Mouse (Mus musculus) megakaryocyte progenitor cell, adult 5-6 weeks (primary cell): ENCODE measurements at regions not wholly inside any gene's neighbourhood (a gene's known extent, or its start where the extent isn't known, plus 50 kb on each side); places are given as distances from the start of the nearest gene placed in this dataset.
"Not testable (repeated sequence)": the region's sequence is repeated elsewhere in the genome, so short reads cannot be mapped to it uniquely, and the experiment has no call there.

Experiments used
- ATAC-seq: replicated peaks from 2 replicates; pipeline ENCODE4 v1.8.0; 2016; ENCODE audit warnings: mild to moderate bottlenecking, moderate TSS enrichment, inconsistent platforms; ENCODE audit not compliant: poor library complexity

DNA sequence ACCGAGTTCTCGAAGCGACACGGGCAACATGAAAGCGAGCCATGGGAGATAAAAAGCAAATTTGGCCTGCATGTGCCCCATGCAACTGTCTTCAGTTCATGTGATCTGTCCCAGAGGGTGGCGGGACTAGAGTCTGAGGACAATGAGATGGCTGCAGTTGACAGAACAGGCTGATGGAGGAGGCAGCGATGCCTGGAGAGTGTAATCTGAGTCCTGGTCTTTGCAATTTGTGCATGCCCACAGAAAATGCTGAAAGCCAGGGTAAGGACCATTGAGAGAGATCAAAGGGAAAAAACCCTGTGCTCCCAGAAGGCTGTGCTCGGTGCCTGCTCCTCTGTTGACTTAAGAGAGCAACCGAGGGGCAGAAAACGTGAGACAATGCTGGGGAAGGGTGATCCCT is 624.8 kb upstream of the BB014433 start:
- ATAC-seq: no peak

- no peak for ATAC-seq
These were observed 624.4 kb upstream of the BB014433 start for GRCm38 (mm10) chr8:15670298-15670697.

DNA sequence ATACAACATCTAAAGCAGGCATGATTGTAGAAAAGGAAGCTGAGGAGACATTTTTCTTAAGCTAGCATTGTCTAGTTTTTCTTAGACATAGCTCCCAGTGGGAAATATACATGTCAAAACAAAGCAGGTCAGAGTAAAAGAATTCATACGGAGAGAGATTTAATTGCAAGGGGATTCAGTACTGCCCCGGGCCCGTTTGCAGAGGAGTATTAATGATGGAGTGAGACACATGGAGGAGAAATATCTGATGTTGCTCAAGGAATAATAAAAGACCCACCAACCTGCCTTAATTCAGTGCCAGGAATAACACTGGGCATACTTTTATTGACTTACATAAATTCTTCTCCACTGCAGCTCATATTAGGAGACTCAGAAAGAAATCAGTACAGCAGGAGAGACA is 623.6 kb upstream of the BB014433 start:
- ATAC-seq: no peak

DNA sequence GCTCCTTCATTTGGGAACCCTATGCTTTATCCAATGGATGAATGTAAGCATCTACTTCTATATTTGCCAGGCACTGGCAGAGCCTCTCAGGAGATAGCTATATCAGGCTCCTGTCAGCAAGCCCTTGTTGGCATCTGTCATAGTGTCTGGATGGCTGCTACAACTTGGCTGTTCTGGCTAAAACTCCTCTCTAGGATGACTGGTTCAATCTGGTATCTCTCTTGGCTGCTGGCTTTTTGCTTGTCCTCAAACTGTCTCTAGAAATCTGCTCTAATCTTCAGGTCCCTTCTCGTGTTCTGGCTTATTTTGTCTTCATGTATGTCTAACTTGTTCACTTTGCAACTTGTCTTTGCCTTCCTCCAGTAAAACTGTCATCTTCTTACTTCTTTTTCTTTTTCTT is 614.7 kb upstream of the BB014433 start:
- no peak for ATAC-seq

GRCm38 (mm10) chr8:15634769-15635366 is 589.0 kb upstream of the BB014433 start:
- no peak for ATAC-seq

DNA sequence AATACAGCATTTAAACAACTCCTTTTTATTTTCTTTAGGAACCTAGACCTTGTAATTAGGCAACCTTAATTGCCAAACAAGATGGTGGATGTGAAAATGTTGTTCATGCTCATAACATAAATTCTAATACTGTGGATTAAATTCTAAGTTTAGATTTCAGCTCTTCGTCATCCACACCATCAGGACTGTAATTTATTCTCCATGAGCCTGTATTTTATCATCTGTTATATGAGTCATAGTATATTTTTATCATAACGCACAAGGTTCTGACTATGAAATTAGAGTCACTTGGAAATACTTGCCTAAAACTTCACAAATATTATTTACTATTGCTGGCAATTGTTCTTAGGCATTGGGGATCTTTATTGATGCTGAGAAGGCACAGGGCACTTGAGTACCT is 582.7 kb upstream of the BB014433 start:
- ATAC-seq: no peak

DNA sequence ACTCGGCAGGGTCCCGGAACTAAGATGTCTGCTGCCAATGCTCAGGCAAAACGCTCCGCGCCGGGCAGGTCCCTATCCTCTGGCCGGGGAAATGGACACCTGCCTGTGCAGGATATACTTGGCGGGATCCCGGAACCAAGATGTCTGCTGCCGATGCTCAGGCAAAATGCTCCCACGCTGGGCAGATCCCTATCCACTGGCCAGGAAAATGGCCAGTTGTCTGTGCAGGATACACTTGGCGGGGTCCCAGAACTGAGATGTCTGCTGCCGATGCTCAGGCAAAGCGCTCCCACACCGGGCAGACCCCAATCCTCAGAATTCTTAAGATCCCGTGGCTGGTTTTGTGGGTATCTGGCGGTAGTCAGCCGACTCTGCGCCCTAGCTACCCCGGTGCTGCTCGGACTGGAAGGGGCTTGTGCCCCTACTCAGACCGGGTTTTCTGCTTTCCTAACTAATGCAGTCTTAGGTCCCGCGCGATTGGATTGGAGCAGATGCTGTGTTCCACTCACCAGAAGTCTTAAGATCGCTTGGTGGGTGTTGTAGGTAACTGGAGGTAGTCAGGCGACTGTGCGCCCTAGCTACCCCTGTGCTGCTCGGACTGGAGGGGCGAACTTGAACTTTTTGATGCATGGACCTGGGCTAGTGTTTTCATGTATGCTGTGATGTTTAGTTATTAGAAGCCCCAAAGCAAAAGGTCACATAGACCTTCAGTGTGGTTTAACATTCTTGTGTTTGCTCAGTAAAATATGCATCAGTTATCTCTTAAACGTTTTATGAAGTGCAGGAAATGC is 577.9 kb upstream of the BB014433 start:
- not testable (repeated sequence) for ATAC-seq

DNA sequence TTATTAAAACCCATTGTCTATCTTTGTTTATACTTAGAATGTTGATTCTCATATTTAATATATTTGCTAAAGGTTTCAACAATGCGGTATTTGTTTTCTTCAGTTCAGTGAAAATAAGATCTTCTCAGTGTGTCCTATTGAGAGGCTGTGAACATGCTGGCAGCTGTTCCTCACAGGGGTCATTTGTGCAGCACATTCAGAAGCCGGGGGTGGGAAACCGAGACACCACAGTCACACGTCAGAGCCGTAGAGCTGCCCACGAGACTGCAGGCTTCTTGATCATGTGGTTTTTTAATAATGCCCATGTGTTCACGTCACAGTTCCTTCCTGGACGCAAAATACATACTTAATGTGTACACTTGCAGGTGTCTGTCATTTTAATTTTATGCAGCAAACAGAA is 564.3 kb upstream of the BB014433 start:
- no peak for ATAC-seq

- ATAC-seq: no peak
These were observed 561.8 kb upstream of the BB014433 start for GRCm38 (mm10) chr8:15607598-15608215.

- ATAC-seq: no peak
These were observed 555.7 kb upstream of the BB014433 start for GRCm38 (mm10) chr8:15601531-15601930.

DNA sequence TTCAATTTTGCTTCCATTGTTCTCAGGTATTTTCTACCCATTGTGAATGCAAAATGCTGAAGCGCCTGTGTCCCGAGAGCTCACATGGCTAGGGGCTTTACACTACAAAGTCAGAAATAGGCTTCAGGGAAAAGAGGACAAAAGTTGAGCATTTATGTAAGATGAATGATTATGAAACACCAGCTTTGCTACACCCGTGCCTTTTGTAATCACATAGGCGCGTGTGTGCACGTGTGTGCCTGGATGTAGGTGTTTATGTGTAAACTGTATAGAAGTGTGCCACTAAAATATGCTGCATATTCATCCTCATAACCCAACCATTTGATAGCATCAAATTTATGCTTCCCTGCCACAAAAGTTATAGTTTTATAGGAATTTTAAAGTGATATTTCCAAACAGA is 547.2 kb upstream of the BB014433 start:
- no peak for ATAC-seq

DNA sequence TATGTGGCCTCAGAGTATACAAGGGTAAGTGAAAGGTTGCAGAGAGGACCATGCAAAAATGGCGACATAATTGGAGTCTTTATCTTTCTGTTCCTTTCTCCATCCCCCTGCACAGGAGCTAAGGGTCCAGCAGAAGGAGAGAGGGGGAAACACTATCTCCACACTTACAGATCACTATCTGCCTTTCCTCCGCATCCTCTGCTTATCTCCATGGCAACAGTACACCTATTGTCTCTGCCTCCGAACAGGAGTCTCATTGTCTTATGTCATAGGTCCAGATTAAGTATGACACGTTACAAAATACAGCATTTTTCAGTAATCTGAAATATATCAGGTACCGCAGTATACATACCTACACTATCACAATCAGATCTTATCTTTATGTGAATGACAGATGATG is 537.9 kb upstream of the BB014433 start:
- no peak for ATAC-seq

- no peak for ATAC-seq
These were observed 524.2 kb upstream of the BB014433 start for GRCm38 (mm10) chr8:15570091-15570490.

- no peak for ATAC-seq
These were observed 521.9 kb upstream of the BB014433 start for GRCm38 (mm10) chr8:15567742-15568141.

GRCm38 (mm10) chr8:15562310-15563296 is 516.7 kb upstream of the BB014433 start:
- ATAC-seq: no peak

DNA sequence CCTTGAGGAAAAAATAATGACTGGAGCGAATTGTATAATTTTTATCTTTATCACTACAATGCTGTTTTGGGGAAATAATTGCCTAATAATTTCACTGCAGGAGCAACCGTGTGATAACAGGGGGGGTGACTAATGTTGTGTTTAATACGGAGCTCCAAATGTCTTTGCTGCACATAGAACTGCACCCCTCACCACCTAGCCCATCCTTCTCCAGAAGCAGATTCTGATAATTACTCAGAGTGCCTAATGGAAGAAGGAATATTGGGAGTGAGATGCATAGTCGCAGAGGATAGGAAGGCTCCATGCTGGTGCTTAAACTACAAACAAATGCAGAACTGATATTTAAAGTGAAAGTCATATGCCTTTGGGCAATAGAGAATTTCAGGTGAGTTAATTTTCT is 486.1 kb upstream of the BB014433 start:
- no peak for ATAC-seq

DNA sequence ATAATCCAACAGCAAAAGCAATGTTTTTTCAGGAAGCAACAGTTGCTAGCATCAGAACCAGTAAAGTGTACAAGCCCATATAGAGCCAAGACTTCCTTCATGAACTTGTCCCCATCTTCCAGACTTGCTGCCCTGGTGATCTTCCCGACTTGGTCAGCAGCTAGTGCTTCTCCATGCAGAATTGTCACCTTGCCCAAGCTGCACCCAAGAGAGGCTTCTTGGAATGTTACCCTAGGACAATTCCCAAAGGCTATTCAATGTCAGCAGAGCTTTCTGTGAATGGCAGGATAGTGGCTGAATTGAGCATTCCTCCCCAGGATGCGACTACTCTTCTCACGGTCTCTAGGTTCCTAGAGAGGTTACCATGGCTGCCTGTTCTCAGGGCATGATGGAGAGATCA is 479.6 kb upstream of the BB014433 start:
- ATAC-seq: no peak

- not testable (repeated sequence) for ATAC-seq
These were observed 474.0 kb upstream of the BB014433 start for GRCm38 (mm10) chr8:15519896-15520295.

- no peak for ATAC-seq
These were observed 455.1 kb upstream of the BB014433 start for GRCm38 (mm10) chr8:15500973-15501372.

DNA sequence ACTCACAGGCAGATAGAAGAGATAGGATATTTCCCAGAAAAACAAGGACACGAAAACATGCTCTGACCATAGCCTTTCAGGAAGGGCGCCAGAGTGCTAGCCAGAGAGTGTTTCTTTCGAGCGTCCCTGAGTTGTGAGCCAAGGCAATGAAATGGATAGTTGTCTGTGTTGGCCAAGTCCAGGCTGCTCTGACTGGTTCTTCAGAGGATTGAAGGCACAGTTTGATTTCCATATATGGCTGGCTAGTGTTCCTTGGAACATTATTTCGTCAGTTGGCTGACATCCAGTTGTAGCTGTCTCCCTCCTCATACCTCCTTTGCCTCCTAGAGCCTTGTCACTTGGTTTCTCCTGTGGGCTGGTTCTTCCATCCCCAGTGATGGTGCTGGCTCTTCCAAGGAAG is 451.7 kb upstream of the BB014433 start:
- ATAC-seq: no peak

GRCm38 (mm10) chr8:15496248-15496647 is 450.4 kb upstream of the BB014433 start:
- ATAC-seq: no peak
